Mouse (Mus musculus): ENCODE results near the gene 2900026A02Rik. TPM values are rescaled to one million over a fixed set of nuclear protein-coding genes. Genes with fewer than 3 reads are reported as not detected.
A peak's percentile ranks its signal among the peaks of the same experiment; 100 is the strongest.

The 2900026A02Rik gene
- polyA plus RNA-seq, 1 experiment from 2014 or later: 6.9 TPM

- Histone ChIP-seq H3K4me3 (ENCODE audit: low read depth, low read length) (no peak overlapping the region), H3K9ac (no peak overlapping the region), H3K36me3 (ENCODE audit: insufficient read depth) (no peaks in the 10 kb centered on the region), H3K4me1 (ENCODE audit: insufficient read depth) (no peaks in the 10 kb centered on the region), H3K4me2 (no peak overlapping the region), H3K27me3 (ENCODE audit: insufficient read depth, low read length) (peaks cover 5% of the 10 kb centered on the region; the same call in 1 of the 2 replicates), H3K27ac (ENCODE audit: low read depth) (no peak overlapping the region), H3K9me3 (ENCODE audit: low read depth, low read length) (no peaks in the 10 kb centered on the region)
- peak; percentile 67 for DNase-seq
- TF ChIP-seq CTCF (IDR thresholded peaks at IDR 0.05; ENCODE audit: low read depth): no peak
- peak; percentile 41; the same call in 1 of the 2 replicates for ATAC-seq (ENCODE audit: insufficient read depth)
- WGBS: 54% methylated on average over 7 of the region's 7 CpGs
Measured at GRCm38 (mm10) chr5:113050581-113051185, 170.4 kb downstream of the 2900026A02Rik start.

- no peak overlapping the region for H3K27ac ChIP-seq (ENCODE audit: low read depth)
- peaks cover 3% of the 10 kb centered on the region; the same call in 1 of the 2 replicates for H3K27me3 ChIP-seq (ENCODE audit: insufficient read depth, low read length)
- TF ChIP-seq CTCF (IDR thresholded peaks at IDR 0.05; ENCODE audit: low read depth): no peak
- ATAC-seq (ENCODE audit: insufficient read depth): no peak
- no peak for DNase-seq
- H3K9ac ChIP-seq: no peak overlapping the region
- no peak overlapping the region for H3K4me3 ChIP-seq (ENCODE audit: low read depth, low read length)
- H3K36me3 ChIP-seq (ENCODE audit: insufficient read depth): no peaks in the 10 kb centered on the region
- H3K4me1 ChIP-seq (ENCODE audit: insufficient read depth): no peaks in the 10 kb centered on the region
- H3K9me3 ChIP-seq (ENCODE audit: low read depth, low read length): no peaks in the 10 kb centered on the region
- H3K4me2 ChIP-seq: no peak overlapping the region
Measured at GRCm38 (mm10) chr5:113049876-113050275, 171.2 kb downstream of the 2900026A02Rik start.

DNA sequence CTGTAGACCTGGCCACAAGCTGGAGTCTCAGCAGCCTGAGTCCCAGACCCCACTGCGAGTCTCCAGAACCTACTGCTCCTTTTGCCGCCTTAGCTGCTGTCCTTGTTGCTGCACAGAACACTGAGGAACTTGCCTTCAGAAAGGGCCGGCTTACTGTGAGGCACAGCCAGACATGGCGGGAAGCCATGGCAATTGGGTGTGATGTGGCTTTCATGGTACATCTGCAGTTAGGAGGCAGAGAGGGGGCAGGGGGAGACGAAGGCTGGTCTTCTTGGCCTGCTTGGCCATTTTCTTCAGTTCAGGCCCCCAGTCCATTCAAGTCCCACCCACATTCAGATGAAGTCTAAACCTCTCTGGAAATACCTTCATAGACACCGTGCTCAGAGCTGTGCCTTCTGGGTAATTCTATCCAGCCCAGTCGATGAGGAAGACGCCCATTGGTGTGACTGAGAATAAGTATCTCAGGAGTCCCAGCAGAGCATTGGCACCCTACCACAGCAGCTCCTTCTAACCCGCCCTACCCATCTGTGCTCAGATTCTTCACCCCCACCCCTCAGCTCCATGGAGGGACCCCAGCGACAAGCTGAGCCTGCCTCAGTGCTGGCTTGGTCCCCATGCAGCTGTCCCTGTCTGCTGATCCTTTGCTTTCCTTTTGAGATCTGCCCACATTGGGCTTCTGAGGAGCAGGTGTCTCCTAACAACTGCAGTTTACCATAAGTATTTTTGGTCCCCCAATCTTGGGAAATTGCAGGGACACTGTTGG, 175.3 kb downstream of the 2900026A02Rik start:
- peaks cover 2% of the 10 kb centered on the region; the same call in 1 of the 2 replicates for H3K4me1 ChIP-seq (ENCODE audit: insufficient read depth)
- no peak for ATAC-seq (ENCODE audit: insufficient read depth)
- no peaks in the 10 kb centered on the region for H3K9me3 ChIP-seq (ENCODE audit: low read depth, low read length)
- no peak overlapping the region for H3K9ac ChIP-seq
- H3K27me3 ChIP-seq (ENCODE audit: insufficient read depth, low read length): no peaks in the 10 kb centered on the region
- H3K4me3 ChIP-seq (ENCODE audit: low read depth, low read length): no peak overlapping the region
- no peak for TF ChIP-seq CTCF (IDR thresholded peaks at IDR 0.05; ENCODE audit: low read depth)
- 74% methylated on average over 10 of the region's 10 CpGs for WGBS
- H3K36me3 ChIP-seq (ENCODE audit: insufficient read depth): no peaks in the 10 kb centered on the region
- no peak overlapping the region for H3K4me2 ChIP-seq
- DNase-seq: peak; percentile 48
- no peak overlapping the region for H3K27ac ChIP-seq (ENCODE audit: low read depth)

DNA sequence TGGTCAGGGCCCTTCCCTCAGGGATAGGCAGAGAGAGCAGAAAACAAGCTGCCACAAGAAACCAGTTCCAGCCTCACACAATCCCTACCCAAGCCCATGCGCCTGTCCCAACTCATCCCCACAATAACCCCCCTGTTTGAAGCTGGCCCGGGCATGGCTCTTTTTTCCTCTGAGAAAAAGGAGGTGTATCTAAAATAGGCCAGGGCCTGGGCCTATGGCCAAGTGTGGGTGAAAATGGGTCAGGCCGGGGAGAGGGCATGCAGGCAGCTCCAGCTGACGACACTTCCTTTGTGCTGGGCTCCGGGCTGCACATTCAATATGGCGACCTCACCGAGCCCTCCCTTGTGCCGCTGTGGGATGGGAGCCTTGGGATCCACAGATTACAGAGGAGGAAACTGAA, 177.5 kb downstream of the 2900026A02Rik start:
- Histone ChIP-seq H3K36me3 (ENCODE audit: insufficient read depth) (no peaks in the 10 kb centered on the region), H3K4me1 (ENCODE audit: insufficient read depth) (peaks cover 5% of the 10 kb centered on the region; the same call in 1 of the 2 replicates), H3K27ac (ENCODE audit: low read depth) (no peak overlapping the region), H3K4me2 (no peak overlapping the region), H3K9me3 (ENCODE audit: low read depth, low read length) (no peaks in the 10 kb centered on the region), H3K27me3 (ENCODE audit: insufficient read depth, low read length) (no peaks in the 10 kb centered on the region), H3K4me3 (ENCODE audit: low read depth, low read length) (no peak overlapping the region), H3K9ac (no peak overlapping the region)
- no peak for DNase-seq
- no peak for TF ChIP-seq CTCF (IDR thresholded peaks at IDR 0.05; ENCODE audit: low read depth)
- WGBS: 82% methylated on average over 8 of the region's 8 CpGs
- ATAC-seq (ENCODE audit: insufficient read depth): no peak

DNA sequence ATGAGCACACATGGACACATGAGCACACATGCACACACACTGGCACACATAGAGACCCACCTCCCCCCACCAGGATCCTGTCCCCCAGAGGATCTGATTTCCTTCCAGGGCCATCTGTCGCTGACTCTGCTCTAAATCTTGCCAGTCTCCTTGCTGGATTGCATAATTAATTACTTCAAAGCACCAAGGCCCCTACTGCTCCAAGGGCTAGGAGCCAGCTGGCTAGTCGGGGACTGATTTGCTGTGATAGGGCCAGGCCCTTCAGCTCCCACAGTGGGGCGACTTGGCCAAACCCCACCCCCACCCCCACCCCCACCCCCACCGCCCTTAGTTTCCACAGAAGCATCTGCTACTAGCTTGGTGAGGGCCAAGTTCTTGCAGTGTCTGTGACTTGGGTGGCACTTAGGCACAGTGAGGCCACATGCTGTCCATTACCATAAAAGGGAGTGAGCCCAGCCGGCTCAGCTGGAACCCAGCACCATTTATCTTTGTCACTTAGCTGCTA, 179.4 kb downstream of the 2900026A02Rik start:
- peak; percentile 91 for ATAC-seq (ENCODE audit: insufficient read depth)

GRCm38 (mm10) chr5:113040776-113041175, 180.3 kb downstream of the 2900026A02Rik start:
- peak; percentile 36 for ATAC-seq (ENCODE audit: insufficient read depth)
- no peaks in the 10 kb centered on the region for H3K36me3 ChIP-seq (ENCODE audit: insufficient read depth)
- 34% methylated on average over 6 of the region's 6 CpGs for WGBS
- no peak for TF ChIP-seq CTCF (IDR thresholded peaks at IDR 0.05; ENCODE audit: low read depth)
- H3K27ac ChIP-seq (ENCODE audit: low read depth): peak overlapping the region; percentile 76
- peaks cover 10% of the 10 kb centered on the region for H3K4me1 ChIP-seq (ENCODE audit: insufficient read depth)
- no peak overlapping the region for H3K4me3 ChIP-seq (ENCODE audit: low read depth, low read length)
- no peak overlapping the region for H3K4me2 ChIP-seq
- no peaks in the 10 kb centered on the region for H3K27me3 ChIP-seq (ENCODE audit: insufficient read depth, low read length)
- no peaks in the 10 kb centered on the region for H3K9me3 ChIP-seq (ENCODE audit: low read depth, low read length)
- DNase-seq: peak; percentile 81
- H3K9ac ChIP-seq: no peak overlapping the region

More for the DNA sequence above, 179.4 kb downstream of the 2900026A02Rik start:
- H3K27me3 ChIP-seq (ENCODE audit: insufficient read depth, low read length): no peaks in the 10 kb centered on the region
- no peak for TF ChIP-seq CTCF (IDR thresholded peaks at IDR 0.05; ENCODE audit: low read depth)
- 7% methylated on average over 5 of the region's 5 CpGs for WGBS
- peak overlapping the region; percentile 76 for H3K27ac ChIP-seq (ENCODE audit: low read depth)
- H3K4me2 ChIP-seq: no peak overlapping the region
- no peaks in the 10 kb centered on the region for H3K9me3 ChIP-seq (ENCODE audit: low read depth, low read length)
- H3K36me3 ChIP-seq (ENCODE audit: insufficient read depth): no peaks in the 10 kb centered on the region
- H3K4me1 ChIP-seq (ENCODE audit: insufficient read depth): peaks cover 5% of the 10 kb centered on the region; the same call in 1 of the 2 replicates
- no peak overlapping the region for H3K9ac ChIP-seq
- peak; percentile 86 for DNase-seq
- H3K4me3 ChIP-seq (ENCODE audit: low read depth, low read length): no peak overlapping the region

DNA sequence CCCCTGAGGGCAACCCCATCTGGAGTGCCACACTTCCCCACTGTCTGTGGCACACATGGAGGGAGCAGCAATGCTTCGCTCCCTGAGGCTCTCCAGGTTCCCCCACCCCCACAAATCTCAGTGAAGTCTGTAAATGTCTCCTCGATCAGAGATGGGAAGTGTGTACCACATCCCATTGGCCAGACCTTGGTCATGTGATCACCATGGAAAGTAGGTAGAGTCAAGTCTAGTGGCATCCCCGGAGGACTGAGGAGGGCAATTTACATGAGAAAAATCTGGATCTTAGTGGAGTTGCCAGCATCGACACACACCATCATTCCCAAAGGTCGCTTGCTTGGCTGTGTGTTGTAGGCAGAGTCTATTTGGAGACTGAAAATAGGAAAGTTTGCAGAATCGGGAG, 182.4 kb downstream of the 2900026A02Rik start:
- no peak for TF ChIP-seq CTCF (IDR thresholded peaks at IDR 0.05; ENCODE audit: low read depth)
- Histone ChIP-seq H3K27ac (ENCODE audit: low read depth) (no peak overlapping the region), H3K4me2 (no peak overlapping the region), H3K36me3 (ENCODE audit: insufficient read depth) (no peaks in the 10 kb centered on the region), H3K9ac (no peak overlapping the region), H3K4me3 (ENCODE audit: low read depth, low read length) (no peak overlapping the region), H3K9me3 (ENCODE audit: low read depth, low read length) (no peaks in the 10 kb centered on the region), H3K4me1 (ENCODE audit: insufficient read depth) (peaks cover 22% of the 10 kb centered on the region), H3K27me3 (ENCODE audit: insufficient read depth, low read length) (no peaks in the 10 kb centered on the region)
- DNase-seq (no peak), ATAC-seq (ENCODE audit: insufficient read depth) (no peak)
- WGBS: 89% methylated on average over 6 of the region's 6 CpGs

Other genes starting within 250 kb of the 2900026A02Rik start
- 14.1 and 15.0 TPM in 2 replicates for gene Grk3, start 205.4 kb downstream of the 2900026A02Rik start, polyA plus RNA-seq (2014; fragmentation: Nextera tagmentation; extraction: Ambion mirVana)
- not detected in 2 replicates for gene Crybb2, start 151.1 kb downstream of the 2900026A02Rik start, polyA plus RNA-seq (2014; fragmentation: Nextera tagmentation; extraction: Ambion mirVana)
- 0.46 and 1.1 TPM in 2 replicates for gene Crybb3, start 139.7 kb downstream of the 2900026A02Rik start, polyA plus RNA-seq (2014; fragmentation: Nextera tagmentation; extraction: Ambion mirVana)
- not detected in 2 replicates for gene Tmem211, start 5.7 kb upstream of the 2900026A02Rik start, polyA plus RNA-seq (2014; fragmentation: Nextera tagmentation; extraction: Ambion mirVana)
- 3.8 and 5.2 TPM in 2 replicates for gene Sgsm1, start 89.5 kb upstream of the 2900026A02Rik start, polyA plus RNA-seq (2014; fragmentation: Nextera tagmentation; extraction: Ambion mirVana)
- gene Aym1, start 136.1 kb upstream of the 2900026A02Rik start, polyA plus RNA-seq (2014; fragmentation: Nextera tagmentation; extraction: Ambion mirVana): not detected in 2 replicates

Data from lung, embryonic 14.5 days (tissue).